Mouse (Mus musculus) embryonic fibroblast, embryonic 13.5 days (primary cell): Measurements from ENCODE around the gene Fam131b. TPM values are rescaled to one million over a fixed set of nuclear protein-coding genes. Genes with fewer than 3 reads are reported as not detected.
A peak's percentile ranks its signal among the peaks of the same experiment; 100 is the strongest.

Experiments used
- H3K27ac ChIP-seq: 2 replicates; pipeline ENCODE4 v1.5.1; 2012; ENCODE audit warnings: low read length, control low read depth, inconsistent platforms; ENCODE audit not compliant: insufficient read depth
- H3K4me1 ChIP-seq: 2 replicates; pipeline ENCODE4 v1.6.1; 2011; ENCODE audit warnings: low read length; ENCODE audit not compliant: control insufficient read depth, insufficient read depth
- H3K4me3 ChIP-seq: 2 replicates; pipeline ENCODE4 v1.5.1; 2011; ENCODE audit warnings: mild to moderate bottlenecking, control low read depth, low read length; ENCODE audit not compliant: insufficient read depth
- CTCF ChIP-seq: IDR thresholded peaks from 2 replicates; pipeline ENCODE4 v1.5.1; 2011; ENCODE audit warnings: mild to moderate bottlenecking, control low read depth, low read length, moderate library complexity, borderline replicate concordance; ENCODE audit not compliant: insufficient read depth
- POLR2A ChIP-seq: IDR thresholded peaks from 2 replicates; pipeline ENCODE4 v1.6.1; 2011; ENCODE audit warnings: low read depth, mild to moderate bottlenecking, control low read depth, low read length, moderate library complexity
- polyA plus RNA-seq: library from polyadenylated mRNA; stranded (reverse); fragments of >200 nt; gene quantifications from 2 replicates; pipeline ENCODE4 v1.2.4, GENCODE M21; 2011; ENCODE audit warnings: low read depth; ENCODE audit not compliant: missing spikeins, insufficient read length

The Fam131b gene
- polyA plus RNA-seq, 1 experiment = 5.7 TPM

GRCm38 (mm10) chr6:42330946-42331345 lies 6.5 kb upstream of the Fam131b start:
- Histone ChIP-seq H3K4me3 (no peak overlapping the region), H3K27ac (no peak overlapping the region), H3K4me1 (no peaks in the 10 kb centered on the region)
- TF ChIP-seq POLR2A (no peak), CTCF (no peak)

- TF ChIP-seq POLR2A = no peak
- TF ChIP-seq CTCF = no peak
- H3K27ac ChIP-seq = no peak overlapping the region
- no peak overlapping the region for H3K4me3 ChIP-seq
- no peaks in the 10 kb centered on the region for H3K4me1 ChIP-seq
Observed at GRCm38 (mm10) chr6:42330216-42330615, 5.8 kb upstream of the Fam131b start.

- H3K4me3 ChIP-seq = no peak overlapping the region
- TF ChIP-seq POLR2A = no peak
- TF ChIP-seq CTCF = no peak
- no peaks in the 10 kb centered on the region for H3K4me1 ChIP-seq
- H3K27ac ChIP-seq = no peak overlapping the region
Observed at GRCm38 (mm10) chr6:42328757-42329156, 4.3 kb upstream of the Fam131b start.

GRCm38 (mm10) chr6:42326509-42326908 lies 2.1 kb upstream of the Fam131b start:
- no peaks in the 10 kb centered on the region for H3K4me1 ChIP-seq
- H3K27ac ChIP-seq = no peak overlapping the region
- TF ChIP-seq POLR2A (no peak), CTCF (no peak)
- H3K4me3 ChIP-seq = no peak overlapping the region

- Histone ChIP-seq H3K27ac (peak overlapping the region; percentile 8; the same call in 1 of the 2 replicates), H3K4me1 (no peaks in the 10 kb centered on the region), H3K4me3 (peak overlapping the region; percentile 62)
- TF ChIP-seq CTCF = peak; percentile 55; the same call in 1 of the 2 replicates
- TF ChIP-seq POLR2A = no peak
Observed at GRCm38 (mm10) chr6:42325268-42325609, 796 bp upstream of the Fam131b start.

GRCm38 (mm10) chr6:42324067-42324481 lies 369 bp downstream of the Fam131b start:
- no peaks in the 10 kb centered on the region for H3K4me1 ChIP-seq
- 0 out of 2 replicates have a peak, but pooled peaks have one; percentile 10 for TF ChIP-seq POLR2A
- TF ChIP-seq CTCF = no peak
- peak overlapping the region; percentile 62 for H3K4me3 ChIP-seq
- no peak overlapping the region for H3K27ac ChIP-seq

GRCm38 (mm10) chr6:42323371-42324066 lies 924 bp downstream of the Fam131b start:
- no peak for TF ChIP-seq POLR2A
- no peak for TF ChIP-seq CTCF
- Histone ChIP-seq H3K4me3 (peak overlapping the region; percentile 62), H3K4me1 (no peaks in the 10 kb centered on the region)

GRCm38 (mm10) chr6:42318293-42318692 lies 6.2 kb downstream of the Fam131b start:
- no peak for TF ChIP-seq CTCF
- TF ChIP-seq POLR2A = no peak
- Histone ChIP-seq H3K4me1 (no peaks in the 10 kb centered on the region), H3K27ac (no peak overlapping the region), H3K4me3 (no peak overlapping the region)

More at GRCm38 (mm10) chr6:42323371-42324066, 924 bp downstream of the Fam131b start:
- H3K27ac ChIP-seq = no peak overlapping the region

GRCm38 (mm10) chr6:42310427-42311053 lies 13.9 kb downstream of the Fam131b start:
- no peaks in the 10 kb centered on the region for H3K4me1 ChIP-seq
- no peak for TF ChIP-seq CTCF
- no peak for TF ChIP-seq POLR2A
- no peak overlapping the region for H3K27ac ChIP-seq
- no peak overlapping the region for H3K4me3 ChIP-seq

GRCm38 (mm10) chr6:42309816-42310378 lies 14.5 kb downstream of the Fam131b start:
- TF ChIP-seq POLR2A (no peak), CTCF (peak; percentile 37; the same call in 1 of the 2 replicates)
- no peak overlapping the region for H3K4me3 ChIP-seq
- no peak overlapping the region for H3K27ac ChIP-seq
- no peaks in the 10 kb centered on the region for H3K4me1 ChIP-seq
